Mouse (Mus musculus): Measurements from ENCODE around the gene Ilvbl. TPM values are rescaled to one million over a fixed set of nuclear protein-coding genes. Genes with fewer than 3 reads are reported as not detected.

Ilvbl gene
- total RNA-seq (2023): 10 to 100 TPM; 49.2 to 61.4 TPM

DNA sequence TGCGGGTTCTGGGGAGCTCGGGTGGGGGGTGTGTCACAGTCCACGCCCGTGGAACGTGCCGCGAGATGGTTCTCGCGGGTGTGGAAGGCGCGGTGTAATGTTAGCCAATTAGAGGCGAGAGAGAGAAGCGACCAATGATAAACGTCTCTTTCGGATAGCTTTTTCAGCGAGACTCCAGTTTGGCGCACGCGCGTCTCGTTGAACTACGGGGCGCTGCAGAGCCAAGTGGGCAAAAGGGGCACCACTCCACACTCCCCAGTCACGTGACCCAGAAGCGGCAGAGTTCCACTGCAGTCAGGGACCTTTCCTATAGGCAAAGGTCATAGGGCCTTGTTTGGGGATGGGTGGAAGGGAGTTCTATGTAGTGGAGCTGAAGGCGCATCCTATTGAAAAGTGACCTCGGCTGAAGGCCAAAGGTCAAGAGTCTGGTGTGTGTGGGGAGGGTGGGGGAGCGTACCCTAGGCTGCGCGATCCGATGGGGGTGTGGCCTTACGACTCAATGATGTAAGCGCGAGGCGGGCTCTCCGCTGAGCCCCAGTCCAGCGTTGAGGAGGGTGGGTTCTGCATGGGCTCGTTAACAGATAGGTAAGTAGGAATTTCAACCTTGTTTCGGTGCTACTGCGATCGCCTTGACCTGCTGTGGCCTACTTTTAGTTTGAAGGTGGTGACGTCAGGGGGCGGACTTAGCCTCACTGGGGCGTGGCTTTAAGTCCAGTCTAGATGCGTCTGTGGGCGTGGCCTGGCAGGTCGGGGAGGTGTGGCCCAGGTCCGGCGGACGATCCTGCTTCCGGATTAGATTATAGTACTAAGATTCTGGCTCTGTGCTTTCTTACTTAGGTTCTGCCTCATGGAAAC, at the start of gene Ilvbl:
Gene Ilvbl (plus strand): TSS at position 97 of the 855 bp plus-strand sequence.

GRCm38 (mm10) chr10:78591406-78592328, 17.5 kb downstream of the Ilvbl start, which contains the start of gene Syde1:
Gene Syde1, minus strand, starts transcription at chr10:78591964.

DNA sequence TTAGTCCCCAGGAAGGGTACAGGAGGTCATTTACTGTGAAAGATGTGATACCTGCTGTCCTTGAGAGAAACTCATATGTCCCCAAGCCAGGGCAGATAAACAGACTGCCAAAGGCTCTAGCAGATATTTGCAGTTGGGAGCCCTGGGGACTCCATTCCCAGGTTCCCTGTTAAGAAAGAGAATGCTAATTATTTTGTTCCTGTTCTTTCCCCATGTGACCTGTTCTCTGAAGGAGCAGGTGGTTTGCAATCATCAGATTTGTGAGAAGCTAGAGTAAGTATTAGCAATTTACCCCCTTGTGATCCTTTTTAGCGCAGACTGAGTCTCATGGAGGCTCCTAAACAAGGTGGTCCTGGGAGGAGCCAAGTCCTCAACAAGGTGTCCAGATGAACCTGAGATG, 43.8 kb downstream of the Ilvbl start, which contains the start of gene Olfr1357:
Gene Olfr1357 (minus strand): TSS at position 101 of the 400 bp plus-strand sequence.

Other genes starting within 250 kb of the Ilvbl start
- 10 to 100 TPM; 35.1 to 45.0 TPM for gene Agpat3, start 221.9 kb upstream of the Ilvbl start, total RNA-seq (2023)
- gene Rrp1, start 161.3 kb upstream of the Ilvbl start, total RNA-seq (2023): 100 to 1,000 TPM; 175 to 190 TPM
- 100 to 1,000 TPM; 135 to 153 TPM for gene Cstb, start 148.7 kb upstream of the Ilvbl start, total RNA-seq (2023)
- 10 to 100 TPM; 43.1 to 50.5 TPM for gene Pdxk, start 109.4 kb upstream of the Ilvbl start, total RNA-seq (2023)
- not detected for gene Olfr1358, start 56.9 kb upstream of the Ilvbl start, total RNA-seq (2023)
- gene Syde1, start 17.6 kb downstream of the Ilvbl start, total RNA-seq (2023): under 1 TPM; 0.21 to 0.34 TPM
- gene Olfr1357, start 43.7 kb downstream of the Ilvbl start, total RNA-seq (2023): not detected
- not detected for gene Casp14, start 143.9 kb downstream of the Ilvbl start, total RNA-seq (2023)
- not detected for gene Ccdc105, start 178.7 kb downstream of the Ilvbl start, total RNA-seq (2023)
- gene Slc1a6, start 206.2 kb downstream of the Ilvbl start, total RNA-seq (2023): not detected

Data from monocyte, adult 59 days (primary cell).